Mouse (Mus musculus): ENCODE data around the gene Mfsd4a. TPM values are rescaled to one million over a fixed set of nuclear protein-coding genes. Genes with fewer than 3 reads are reported as not detected.

Gene Mfsd4a
- polyA plus RNA-seq, 1 experiment from 2014 or later: 18.1 TPM

- H3K27ac ChIP-seq (ENCODE audit: poor library complexity, severe bottlenecking): peak overlapping the region; percentile 26
- 59% methylated on average over 9 of the region's 9 CpGs for WGBS
- H3K4me2 ChIP-seq: no peak overlapping the region
- ATAC-seq (ENCODE audit: insufficient number of reproducible peaks, low FRiP score): peak; percentile 26; the same call in 1 of the 2 replicates
- H3K9ac ChIP-seq: no peak overlapping the region
- H3K36me3 ChIP-seq: no peaks in the 10 kb centered on the region
- no peaks in the 10 kb centered on the region for H3K27me3 ChIP-seq (replicated peaks)
- H3K4me1 ChIP-seq (replicated peaks): 0 out of 2 replicates have a peak, but pooled peaks cover 8% of the 10 kb centered on the region
- no peaks in the 10 kb centered on the region for H3K9me3 ChIP-seq (replicated peaks)
- no peak overlapping the region for H3K4me3 ChIP-seq
These were observed 27.7 kb downstream of the Mfsd4a start for GRCm38 (mm10) chr1:132040201-132040621.

GRCm38 (mm10) chr1:132038753-132039152 is 29.1 kb downstream of the Mfsd4a start:
- peaks cover 8% of the 10 kb centered on the region for H3K36me3 ChIP-seq
- ATAC-seq (ENCODE audit: insufficient number of reproducible peaks, low FRiP score): no peak
- H3K9me3 ChIP-seq (replicated peaks): no peaks in the 10 kb centered on the region
- H3K27ac ChIP-seq (ENCODE audit: poor library complexity, severe bottlenecking): no peak overlapping the region
- no peak overlapping the region for H3K4me2 ChIP-seq
- no peak overlapping the region for H3K9ac ChIP-seq
- H3K4me3 ChIP-seq: no peak overlapping the region
- WGBS: 68% methylated on average over 5 of the region's 5 CpGs
- H3K27me3 ChIP-seq (replicated peaks): no peaks in the 10 kb centered on the region
- 0 out of 2 replicates have a peak, but pooled peaks cover 8% of the 10 kb centered on the region for H3K4me1 ChIP-seq (replicated peaks)

- H3K9ac ChIP-seq: no peak overlapping the region
- no peaks in the 10 kb centered on the region for H3K27me3 ChIP-seq (replicated peaks)
- no peak overlapping the region for H3K27ac ChIP-seq (ENCODE audit: poor library complexity, severe bottlenecking)
- no peak for ATAC-seq (ENCODE audit: insufficient number of reproducible peaks, low FRiP score)
- H3K9me3 ChIP-seq (replicated peaks): no peaks in the 10 kb centered on the region
- 0 out of 2 replicates have a peak, but pooled peaks cover 8% of the 10 kb centered on the region for H3K4me1 ChIP-seq (replicated peaks)
- WGBS: 84% methylated on average over 3 of the region's 3 CpGs
- no peak overlapping the region for H3K4me2 ChIP-seq
- H3K4me3 ChIP-seq: no peak overlapping the region
- H3K36me3 ChIP-seq: peaks cover 18% of the 10 kb centered on the region
These were observed 30.1 kb downstream of the Mfsd4a start for GRCm38 (mm10) chr1:132037746-132038145.

GRCm38 (mm10) chr1:132032172-132032571 is 35.7 kb downstream of the Mfsd4a start:
- Histone ChIP-seq H3K27ac (ENCODE audit: poor library complexity, severe bottlenecking) (no peak overlapping the region), H3K9ac (no peak overlapping the region), H3K36me3 (peaks cover 64% of the 10 kb centered on the region), H3K4me3 (no peak overlapping the region), H3K4me1 (replicated peaks) (no peaks in the 10 kb centered on the region), H3K27me3 (replicated peaks) (no peaks in the 10 kb centered on the region), H3K9me3 (replicated peaks) (no peaks in the 10 kb centered on the region), H3K4me2 (no peak overlapping the region)
- WGBS: 82% methylated on average over 7 of the region's 7 CpGs
- ATAC-seq (ENCODE audit: insufficient number of reproducible peaks, low FRiP score): no peak

- 51% methylated on average over 2 of the region's 2 CpGs for WGBS
- Histone ChIP-seq H3K4me2 (no peak overlapping the region), H3K4me1 (replicated peaks) (no peaks in the 10 kb centered on the region), H3K36me3 (peaks cover 73% of the 10 kb centered on the region), H3K9me3 (replicated peaks) (no peaks in the 10 kb centered on the region), H3K27ac (ENCODE audit: poor library complexity, severe bottlenecking) (no peak overlapping the region), H3K9ac (no peak overlapping the region), H3K4me3 (no peak overlapping the region), H3K27me3 (replicated peaks) (no peaks in the 10 kb centered on the region)
- no peak for ATAC-seq (ENCODE audit: insufficient number of reproducible peaks, low FRiP score)
These were observed 37.3 kb downstream of the Mfsd4a start for GRCm38 (mm10) chr1:132030574-132030973.

GRCm38 (mm10) chr1:132028413-132028812 is 39.4 kb downstream of the Mfsd4a start:
- H3K27ac ChIP-seq (ENCODE audit: poor library complexity, severe bottlenecking): no peak overlapping the region
- H3K4me3 ChIP-seq: no peak overlapping the region
- no peak overlapping the region for H3K9ac ChIP-seq
- no peaks in the 10 kb centered on the region for H3K27me3 ChIP-seq (replicated peaks)
- no peak for ATAC-seq (ENCODE audit: insufficient number of reproducible peaks, low FRiP score)
- peaks cover 80% of the 10 kb centered on the region for H3K36me3 ChIP-seq
- H3K4me2 ChIP-seq: no peak overlapping the region
- 88% methylated on average over 9 of the region's 9 CpGs for WGBS
- H3K4me1 ChIP-seq (replicated peaks): 0 out of 2 replicates have a peak, but pooled peaks cover 3% of the 10 kb centered on the region
- H3K9me3 ChIP-seq (replicated peaks): no peaks in the 10 kb centered on the region

- no peak overlapping the region for H3K27ac ChIP-seq (ENCODE audit: poor library complexity, severe bottlenecking)
- WGBS: 82% methylated on average over 5 of the region's 5 CpGs
- H3K4me1 ChIP-seq (replicated peaks): 0 out of 2 replicates have a peak, but pooled peaks cover 3% of the 10 kb centered on the region
- H3K4me3 ChIP-seq: no peak overlapping the region
- no peaks in the 10 kb centered on the region for H3K27me3 ChIP-seq (replicated peaks)
- H3K4me2 ChIP-seq: no peak overlapping the region
- no peak for ATAC-seq (ENCODE audit: insufficient number of reproducible peaks, low FRiP score)
- H3K9me3 ChIP-seq (replicated peaks): no peaks in the 10 kb centered on the region
- H3K9ac ChIP-seq: no peak overlapping the region
- peaks cover 80% of the 10 kb centered on the region for H3K36me3 ChIP-seq
These were observed 39.9 kb downstream of the Mfsd4a start for GRCm38 (mm10) chr1:132027978-132028377.

- 87% methylated on average over 11 of the region's 11 CpGs for WGBS
These were observed 40.8 kb downstream of the Mfsd4a start for GRCm38 (mm10) chr1:132026925-132027646.

GRCm38 (mm10) chr1:132022107-132022506 is 45.8 kb downstream of the Mfsd4a start:
- WGBS: 78% methylated on average over 3 of the region's 3 CpGs
- peaks cover 73% of the 10 kb centered on the region for H3K36me3 ChIP-seq
- no peak for ATAC-seq (ENCODE audit: insufficient number of reproducible peaks, low FRiP score)
- no peak overlapping the region for H3K27ac ChIP-seq (ENCODE audit: poor library complexity, severe bottlenecking)
- H3K9me3 ChIP-seq (replicated peaks): no peaks in the 10 kb centered on the region
- no peak overlapping the region for H3K4me3 ChIP-seq
- no peak overlapping the region for H3K9ac ChIP-seq
- H3K27me3 ChIP-seq (replicated peaks): no peaks in the 10 kb centered on the region
- H3K4me2 ChIP-seq: no peak overlapping the region
- 0 out of 2 replicates have a peak, but pooled peaks cover 3% of the 10 kb centered on the region for H3K4me1 ChIP-seq (replicated peaks)

More at GRCm38 (mm10) chr1:132026925-132027646, 40.8 kb downstream of the Mfsd4a start:
- no peak for ATAC-seq (ENCODE audit: insufficient number of reproducible peaks, low FRiP score)
- Histone ChIP-seq H3K27me3 (replicated peaks) (no peaks in the 10 kb centered on the region), H3K36me3 (peaks cover 82% of the 10 kb centered on the region), H3K4me2 (no peak overlapping the region), H3K27ac (ENCODE audit: poor library complexity, severe bottlenecking) (no peak overlapping the region), H3K4me3 (no peak overlapping the region), H3K4me1 (replicated peaks) (0 out of 2 replicates have a peak, but pooled peaks cover 3% of the 10 kb centered on the region), H3K9me3 (replicated peaks) (no peaks in the 10 kb centered on the region), H3K9ac (no peak overlapping the region)

GRCm38 (mm10) chr1:132019876-132020275 is 48.0 kb downstream of the Mfsd4a start:
- 0 out of 2 replicates have a peak, but pooled peaks cover under 1% of the 10 kb centered on the region for H3K4me1 ChIP-seq (replicated peaks)
- H3K9me3 ChIP-seq (replicated peaks): no peaks in the 10 kb centered on the region
- no peak overlapping the region for H3K4me2 ChIP-seq
- no peak for ATAC-seq (ENCODE audit: insufficient number of reproducible peaks, low FRiP score)
- WGBS: 94% methylated on average over 7 of the region's 7 CpGs
- H3K4me3 ChIP-seq: no peak overlapping the region
- H3K27ac ChIP-seq (ENCODE audit: poor library complexity, severe bottlenecking): no peak overlapping the region
- no peaks in the 10 kb centered on the region for H3K27me3 ChIP-seq (replicated peaks)
- H3K36me3 ChIP-seq: peaks cover 73% of the 10 kb centered on the region
- no peak overlapping the region for H3K9ac ChIP-seq

GRCm38 (mm10) chr1:132016691-132017090 is 51.2 kb downstream of the Mfsd4a start:
- no peak for ATAC-seq (ENCODE audit: insufficient number of reproducible peaks, low FRiP score)
- Histone ChIP-seq H3K27ac (ENCODE audit: poor library complexity, severe bottlenecking) (no peak overlapping the region), H3K4me1 (replicated peaks) (no peaks in the 10 kb centered on the region), H3K4me2 (no peak overlapping the region), H3K27me3 (replicated peaks) (no peaks in the 10 kb centered on the region), H3K4me3 (no peak overlapping the region), H3K9ac (no peak overlapping the region), H3K36me3 (peaks cover 58% of the 10 kb centered on the region), H3K9me3 (replicated peaks) (no peaks in the 10 kb centered on the region)
- 83% methylated on average over 1 of the region's 1 CpGs for WGBS
